Mouse (Mus musculus): ENCODE measurements around the gene Ly75.

The Ly75 gene

GRCm38 (mm10) chr2:60382858-60383669 is at the start of gene Ly75:
Ly75 (minus strand) TSS chr2:60383303.
- peak; percentile 63 to 80 for DNase-seq (ENCODE audit: low spot score in 2 of 2)

GRCm38 (mm10) chr2:60430315-60431021 is 47.4 kb upstream of the Ly75 start:
- DNase-seq (ENCODE audit: low spot score in 2 of 2), result no peak

- peak; percentile 39 to 76 for DNase-seq (ENCODE audit: low spot score in 2 of 2)
Observed at GRCm38 (mm10) chr2:60418075-60418474, 35.0 kb upstream of the Ly75 start.

GRCm38 (mm10) chr2:60414334-60414733 is 31.2 kb upstream of the Ly75 start:
- DNase-seq (ENCODE audit: low spot score in 2 of 2), result no peak

GRCm38 (mm10) chr2:60413006-60413650 is 30.0 kb upstream of the Ly75 start:
- DNase-seq (ENCODE audit: low spot score in 2 of 2), result no peak

- no peak for DNase-seq (ENCODE audit: low spot score in 2 of 2)
Observed at GRCm38 (mm10) chr2:60411181-60411580, 28.1 kb upstream of the Ly75 start.

- DNase-seq (ENCODE audit: low spot score in 2 of 2), result no peak
Observed at GRCm38 (mm10) chr2:60409989-60410763, 27.1 kb upstream of the Ly75 start.

- no peak for DNase-seq (ENCODE audit: low spot score in 2 of 2)
Observed at GRCm38 (mm10) chr2:60409194-60409593, 26.1 kb upstream of the Ly75 start.

GRCm38 (mm10) chr2:60407387-60407786 is 24.3 kb upstream of the Ly75 start:
- DNase-seq (ENCODE audit: low spot score in 2 of 2), result no peak

- DNase-seq (ENCODE audit: low spot score in 2 of 2), result no peak
Observed at GRCm38 (mm10) chr2:60405431-60405830, 22.3 kb upstream of the Ly75 start.

GRCm38 (mm10) chr2:60404763-60405162 is 21.7 kb upstream of the Ly75 start:
- DNase-seq (ENCODE audit: low spot score in 2 of 2), result no peak

- DNase-seq (ENCODE audit: low spot score in 2 of 2), result no peak
Observed at GRCm38 (mm10) chr2:60401694-60402093, 18.6 kb upstream of the Ly75 start.

GRCm38 (mm10) chr2:60393786-60394185 is 10.7 kb upstream of the Ly75 start:
- no peak for DNase-seq (ENCODE audit: low spot score in 2 of 2)

GRCm38 (mm10) chr2:60392286-60392685 is 9.2 kb upstream of the Ly75 start:
- no peak for DNase-seq (ENCODE audit: low spot score in 2 of 2)

- DNase-seq (ENCODE audit: low spot score in 2 of 2), result no peak
Observed at GRCm38 (mm10) chr2:60387363-60387762, 4.3 kb upstream of the Ly75 start.

GRCm38 (mm10) chr2:60386835-60387234 is 3.7 kb upstream of the Ly75 start:
- DNase-seq (ENCODE audit: low spot score in 2 of 2), result no peak

GRCm38 (mm10) chr2:60384763-60385085 is 1.6 kb upstream of the Ly75 start:
- DNase-seq (ENCODE audit: low spot score in 2 of 2), result no peak

- no peak for DNase-seq (ENCODE audit: low spot score in 2 of 2)
Observed at GRCm38 (mm10) chr2:60384083-60384762, 1.1 kb upstream of the Ly75 start.

GRCm38 (mm10) chr2:60382346-60382745 is 757 bp downstream of the Ly75 start:
- no peak for DNase-seq (ENCODE audit: low spot score in 2 of 2)

- no peak for DNase-seq (ENCODE audit: low spot score in 2 of 2)
Observed at GRCm38 (mm10) chr2:60377260-60377659, 5.8 kb downstream of the Ly75 start.

- DNase-seq (ENCODE audit: low spot score in 2 of 2), result no peak
Observed at GRCm38 (mm10) chr2:60375608-60376107, 7.4 kb downstream of the Ly75 start.

Data from spleen, postnatal 10 days (tissue).